Mouse (Mus musculus) ES-E14 (cell line): ENCODE data around the gene Tex22.

ENCODE experiments used
- CHD2 ChIP-seq: IDR thresholded peaks from 2 replicates; pipeline ENCODE4 v1.6.1; 2014; ENCODE audit warnings: mild to moderate bottlenecking, low read depth, low read length, inconsistent platforms
- ZNF384 ChIP-seq: IDR thresholded peaks from 2 replicates; pipeline ENCODE4 v1.6.1; 2012; ENCODE audit warnings: low read depth, low read length, inconsistent platforms

- TF ChIP-seq CHD2 (no peak), ZNF384 (no peak)
These were observed 14.8 kb downstream of the Tex22 start for GRCm38 (mm10) chr12:113089107-113089506.
